Mouse (Mus musculus): ENCODE measurements around the gene H2-Ob. TPM values are rescaled to one million over a fixed set of nuclear protein-coding genes. Genes with fewer than 3 reads are reported as not detected.

The H2-Ob gene
- polyA plus RNA-seq, 1 experiment from 2014 or later, result 0.33 TPM

- no peak for ATAC-seq
- Histone ChIP-seq H3K4me3 (ENCODE audit: low read length) (no peak overlapping the region), H3K4me1 (ENCODE audit: control insufficient read depth, insufficient read depth, low read depth, low read length) (no peaks in the 10 kb centered on the region), H3K9ac (ENCODE audit: low read depth, low read length) (no peak overlapping the region), H3K27ac (ENCODE audit: low read depth, low read length) (no peak overlapping the region), H3K27me3 (replicated peaks; ENCODE audit: control insufficient read depth, insufficient read depth, low read length) (no peaks in the 10 kb centered on the region), H3K36me3 (ENCODE audit: control insufficient read depth, insufficient read depth, low read length) (no peaks in the 10 kb centered on the region), H3K4me2 (ENCODE audit: low read length) (no peak overlapping the region), H3K9me3 (ENCODE audit: control insufficient read depth, low read length) (no peaks in the 10 kb centered on the region)
- 84% methylated on average over 2 of the region's 2 CpGs for WGBS
These were observed 65.1 kb downstream of the H2-Ob start for GRCm38 (mm10) chr17:34303789-34304188.

Other genes starting within 250 kb of the H2-Ob start
- gene H2-K1, start 238.6 kb upstream of the H2-Ob start, polyA plus RNA-seq (2015; fragmentation: Nextera tagmentation; extraction: Ambion mirVana), result 16.6 and 18.8 TPM in 2 replicates
- 17.3 and 18.5 TPM in 2 replicates for gene Ring1, start 214.2 kb upstream of the H2-Ob start, polyA plus RNA-seq (2015; fragmentation: Nextera tagmentation; extraction: Ambion mirVana)
- 69.5 and 74.1 TPM in 2 replicates for gene H2-Ke6, start 210.8 kb upstream of the H2-Ob start, polyA plus RNA-seq (2015; fragmentation: Nextera tagmentation; extraction: Ambion mirVana)
- 180 and 186 TPM in 2 replicates for gene Slc39a7, start 207.2 kb upstream of the H2-Ob start, polyA plus RNA-seq (2015; fragmentation: Nextera tagmentation; extraction: Ambion mirVana)
- gene Rxrb, start 207.1 kb upstream of the H2-Ob start, polyA plus RNA-seq (2015; fragmentation: Nextera tagmentation; extraction: Ambion mirVana), result 53.3 and 54.1 TPM in 2 replicates
- 4.7 and 6.7 TPM in 2 replicates for gene Col11a2, start 199.5 kb upstream of the H2-Ob start, polyA plus RNA-seq (2015; fragmentation: Nextera tagmentation; extraction: Ambion mirVana)
- 0.14 TPM in 1 of 2 replicates, not detected in the other for gene H2-Oa, start 146.6 kb upstream of the H2-Ob start, polyA plus RNA-seq (2015; fragmentation: Nextera tagmentation; extraction: Ambion mirVana)
- gene H2-DMa, start 119.4 kb upstream of the H2-Ob start, polyA plus RNA-seq (2015; fragmentation: Nextera tagmentation; extraction: Ambion mirVana), result 20.5 and 20.9 TPM in 2 replicates
- 98.5 and 123 TPM in 2 replicates for gene Brd2, start 116.3 kb upstream of the H2-Ob start, polyA plus RNA-seq (2015; fragmentation: Nextera tagmentation; extraction: Ambion mirVana)
- 0.25 and 0.28 TPM in 2 replicates for gene H2-DMb2, start 95.6 kb upstream of the H2-Ob start, polyA plus RNA-seq (2015; fragmentation: Nextera tagmentation; extraction: Ambion mirVana)
- 0.68 and 1.5 TPM in 2 replicates for gene H2-DMb1, start 85.8 kb upstream of the H2-Ob start, polyA plus RNA-seq (2015; fragmentation: Nextera tagmentation; extraction: Ambion mirVana)
- gene Tap1, start 51.4 kb upstream of the H2-Ob start, polyA plus RNA-seq (2015; fragmentation: Nextera tagmentation; extraction: Ambion mirVana), result 4.6 and 6.1 TPM in 2 replicates
- gene Psmb9, start 51.1 kb upstream of the H2-Ob start, polyA plus RNA-seq (2015; fragmentation: Nextera tagmentation; extraction: Ambion mirVana), result 1.8 and 2.2 TPM in 2 replicates
- 3.0 and 4.1 TPM in 2 replicates for gene Psmb8, start 41.2 kb upstream of the H2-Ob start, polyA plus RNA-seq (2015; fragmentation: Nextera tagmentation; extraction: Ambion mirVana)
- gene Tap2, start 35.4 kb upstream of the H2-Ob start, polyA plus RNA-seq (2015; fragmentation: Nextera tagmentation; extraction: Ambion mirVana), result 2.9 and 3.2 TPM in 2 replicates
- 1.7 and 2.3 TPM in 2 replicates for gene H2-Ab1, start 18.8 kb downstream of the H2-Ob start, polyA plus RNA-seq (2015; fragmentation: Nextera tagmentation; extraction: Ambion mirVana)
- gene H2-Aa, start 48.9 kb downstream of the H2-Ob start, polyA plus RNA-seq (2015; fragmentation: Nextera tagmentation; extraction: Ambion mirVana), result 0.59 and 0.80 TPM in 2 replicates
- gene H2-Eb1, start 67.0 kb downstream of the H2-Ob start, polyA plus RNA-seq (2015; fragmentation: Nextera tagmentation; extraction: Ambion mirVana), result 3.5 and 4.3 TPM in 2 replicates
- gene H2-Eb2, start 86.8 kb downstream of the H2-Ob start, polyA plus RNA-seq (2015; fragmentation: Nextera tagmentation; extraction: Ambion mirVana), result 0.25 and 0.31 TPM in 2 replicates
- gene Btnl2, start 115.9 kb downstream of the H2-Ob start, polyA plus RNA-seq (2015; fragmentation: Nextera tagmentation; extraction: Ambion mirVana), result not detected in 2 replicates
- gene Btnl1, start 138.2 kb downstream of the H2-Ob start, polyA plus RNA-seq (2015; fragmentation: Nextera tagmentation; extraction: Ambion mirVana), result not detected in 2 replicates
- gene BC051142, start 159.9 kb downstream of the H2-Ob start, polyA plus RNA-seq (2015; fragmentation: Nextera tagmentation; extraction: Ambion mirVana), result 3.7 and 4.5 TPM in 2 replicates
- not detected in 2 replicates for gene Btnl4, start 238.4 kb downstream of the H2-Ob start, polyA plus RNA-seq (2015; fragmentation: Nextera tagmentation; extraction: Ambion mirVana)